Mouse (Mus musculus) thymus, postnatal 0 days (tissue): Measurements from ENCODE around the gene Spaca6. TPM values are rescaled to one million over a fixed set of nuclear protein-coding genes. Genes with fewer than 3 reads are reported as not detected.
"Not testable (repeated sequence)": the region's sequence is repeated elsewhere in the genome, so short reads cannot be mapped to it uniquely, and the experiment has no call there.

Experiments used
- DNase-seq: peaks from one replicate; pipeline ENCODE4 v3.0.0-alpha.2; 2015; ENCODE audit warnings: low spot score
- polyA plus RNA-seq: library from polyadenylated mRNA; unstranded; fragments of >200 nt; fragmentation: Nextera tagmentation; extraction: Ambion mirVana; gene quantifications from 2 replicates; pipeline ENCODE4 v1.2.1, GENCODE M21; 2015

Gene Spaca6
- polyA plus RNA-seq, 1 experiment from 2014 or later = 8.0 TPM

DNA sequence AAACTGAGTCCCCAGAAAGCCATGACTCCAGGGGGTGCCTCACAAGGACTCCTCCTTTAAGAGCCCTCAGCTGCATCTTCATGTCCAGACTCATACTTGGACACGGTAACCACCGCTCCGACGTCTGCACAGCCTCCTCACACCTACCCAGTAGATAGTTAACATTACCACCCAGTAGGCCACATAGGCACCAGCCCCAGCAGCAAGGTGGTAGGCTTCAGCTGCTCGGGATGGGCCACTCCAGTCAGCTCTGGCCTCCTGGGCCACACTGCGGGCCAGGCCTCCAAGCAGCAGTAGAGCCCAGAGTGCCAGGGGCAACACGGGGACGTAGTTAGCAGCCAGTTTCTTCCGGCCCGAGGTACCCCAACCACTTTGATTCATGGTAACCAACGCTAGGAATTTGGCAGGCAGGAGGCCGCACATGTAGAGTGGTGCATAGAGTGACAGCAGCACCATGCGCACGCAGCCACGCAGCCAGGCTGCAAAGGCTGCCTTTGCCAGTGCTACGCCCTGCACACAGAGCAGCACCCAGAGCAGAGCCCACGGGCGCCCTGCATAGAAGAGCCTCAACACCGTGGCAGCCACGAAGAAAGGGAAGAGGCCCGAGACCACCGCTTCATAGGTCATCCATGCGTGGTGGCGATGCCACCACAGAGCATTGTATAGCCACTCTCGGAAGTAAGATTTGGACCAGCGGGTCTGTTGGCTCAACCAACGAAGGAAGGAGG is 16.7 kb downstream of the Spaca6 start:
- no peak for DNase-seq

DNA sequence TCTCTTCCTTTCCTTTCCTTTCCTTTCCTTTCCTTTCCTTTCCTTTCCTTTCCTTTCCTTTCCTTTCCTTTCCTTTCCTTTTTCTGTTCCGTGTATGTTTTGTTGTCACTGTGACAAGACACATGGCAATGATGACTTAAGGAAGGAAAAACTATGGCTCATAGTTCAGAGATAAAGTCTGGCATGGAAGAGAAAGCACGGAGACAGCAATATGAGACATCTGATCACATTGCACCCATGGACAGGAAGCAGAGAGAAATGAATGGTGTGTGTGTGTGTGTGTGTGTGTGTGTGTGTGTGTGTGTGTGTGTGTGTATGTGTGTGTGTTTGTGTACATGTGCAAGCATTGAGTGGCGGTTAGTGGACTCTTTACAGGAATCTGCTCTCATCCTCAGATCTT is 17.6 kb downstream of the Spaca6 start:
- DNase-seq = not testable (repeated sequence)

DNA sequence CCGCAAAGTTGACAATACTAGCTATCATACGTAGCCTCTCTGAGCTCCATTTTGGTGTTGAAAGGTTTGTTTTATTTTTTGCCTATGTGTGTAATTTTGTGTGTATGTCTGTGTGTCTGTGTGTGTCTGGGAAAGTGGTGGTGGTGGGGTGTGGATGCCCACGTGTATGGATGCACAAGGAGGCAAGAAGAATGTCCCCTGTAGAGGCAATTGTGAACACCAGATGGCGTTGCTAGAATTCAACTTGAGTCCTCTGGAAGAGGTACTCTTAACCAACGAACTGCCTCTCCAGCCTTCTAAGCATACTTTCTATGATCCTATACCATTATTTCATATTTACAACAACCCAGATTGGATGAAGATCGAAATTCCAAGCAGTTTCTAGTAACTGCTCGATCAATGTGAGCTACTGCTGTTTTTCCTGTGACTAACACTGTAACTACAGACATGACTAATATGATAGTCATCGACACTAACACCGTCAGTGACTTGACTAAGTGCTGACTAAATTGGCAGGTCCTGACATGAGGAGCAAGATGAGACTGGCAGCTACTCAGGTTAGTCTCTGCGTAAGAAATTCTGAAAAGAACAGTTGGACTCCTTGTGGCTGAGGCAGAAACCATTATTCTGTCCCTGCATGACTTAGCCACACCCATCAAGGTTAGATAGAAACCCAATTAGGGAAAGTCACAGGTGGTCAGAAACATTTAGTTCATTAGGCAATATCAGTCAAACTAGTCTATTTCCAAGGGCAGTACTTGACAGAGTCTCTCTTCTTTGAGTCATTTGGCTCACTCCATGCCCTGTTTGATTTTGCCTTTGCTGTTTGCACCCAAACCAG is 18.4 kb downstream of the Spaca6 start:
- DNase-seq = no peak

DNA sequence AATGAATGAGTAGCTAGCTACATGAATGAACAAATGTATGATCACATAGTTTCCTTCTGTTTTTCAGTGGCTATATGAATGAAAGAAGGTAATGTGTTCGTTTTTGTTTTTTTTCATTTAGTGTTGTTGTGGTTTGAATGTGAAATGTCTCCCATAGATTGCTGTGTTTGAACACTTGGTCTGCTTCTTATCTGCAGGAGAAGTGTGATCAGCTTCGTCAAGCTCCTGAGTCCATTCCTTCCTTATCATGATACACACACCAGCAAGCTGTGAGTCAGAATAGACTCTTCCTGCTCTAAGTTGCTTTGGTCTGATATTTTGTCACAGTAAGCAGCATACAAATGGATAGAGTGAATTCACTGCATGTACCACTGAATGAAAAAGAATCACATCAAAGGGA is 22.0 kb downstream of the Spaca6 start:
- no peak for DNase-seq

DNA sequence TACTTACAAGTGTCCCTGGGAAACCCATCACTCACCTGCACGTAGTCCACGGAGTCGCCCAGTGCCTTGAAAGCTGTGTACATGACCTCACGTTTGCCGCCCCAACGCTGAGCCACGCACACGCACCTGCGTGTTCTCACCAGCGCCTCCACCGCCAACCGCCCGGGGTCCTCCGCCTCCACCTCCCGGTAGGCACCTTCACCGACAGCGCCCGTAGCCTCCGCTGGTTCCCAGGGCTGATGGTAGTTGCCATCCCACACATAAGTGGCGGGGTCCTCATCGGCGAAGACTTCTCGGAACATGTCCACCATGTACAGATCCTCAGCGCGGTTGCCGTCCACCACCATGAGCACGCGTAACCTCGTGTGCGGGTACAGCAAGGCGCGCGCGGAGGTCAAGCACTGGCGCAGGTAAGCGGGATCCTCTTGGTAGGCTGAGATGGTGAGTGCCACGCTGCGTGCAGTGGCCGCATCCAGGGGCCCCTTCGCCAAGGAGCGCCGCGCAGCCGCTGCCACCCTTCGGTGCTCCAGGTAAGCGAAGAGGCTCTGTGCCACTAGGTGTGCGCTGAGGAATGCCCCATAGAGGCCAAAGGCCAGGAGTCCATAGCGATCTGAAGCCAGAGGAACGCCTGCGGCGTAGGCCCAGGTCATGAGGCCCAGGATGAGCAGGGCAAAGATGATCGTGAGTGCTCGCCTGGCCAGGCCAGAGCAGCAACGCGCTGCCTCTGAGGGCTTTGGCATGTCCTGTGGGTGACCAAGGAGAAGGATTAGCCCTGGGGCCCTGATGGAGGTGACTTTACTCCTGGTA is 23.2 kb downstream of the Spaca6 start:
- DNase-seq = no peak

DNA sequence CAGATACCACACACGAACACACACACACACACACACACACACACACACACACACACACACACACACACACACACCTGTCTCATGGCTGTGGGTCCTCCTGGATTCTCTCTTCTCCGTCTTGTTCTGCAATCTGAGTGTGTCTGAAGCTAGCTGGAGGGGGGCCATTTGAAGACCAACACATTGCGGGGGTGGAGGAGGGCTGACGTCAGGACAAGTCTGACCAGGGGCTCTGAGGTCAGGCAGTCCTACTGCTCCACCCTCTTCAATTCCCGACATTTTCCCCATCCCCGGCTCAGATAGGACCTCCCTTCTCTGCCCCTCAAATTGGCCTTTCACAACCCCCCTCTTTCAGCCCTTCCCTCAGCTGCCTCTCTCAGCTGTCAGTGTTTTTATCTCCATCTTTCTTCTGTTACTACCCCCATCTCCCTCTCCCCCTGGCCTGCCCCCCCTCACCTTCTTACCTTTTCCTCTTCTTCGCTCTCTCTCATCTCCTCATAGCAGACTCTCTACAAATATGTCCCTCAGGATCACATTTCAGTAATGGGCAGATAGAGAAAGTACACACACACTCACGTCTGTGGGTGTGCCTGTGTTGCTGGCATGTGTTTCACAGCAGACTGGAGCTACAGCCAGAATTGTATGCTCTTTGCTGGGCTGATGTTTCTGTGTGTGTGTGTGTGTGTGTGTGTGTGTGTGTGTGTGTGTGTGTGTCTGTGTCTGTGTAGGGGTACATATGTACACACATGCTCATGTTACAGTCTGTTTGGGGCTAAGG is 28.3 kb downstream of the Spaca6 start, which contains the start of gene Has1:
Has1 (minus strand) TSS at position 142 of the 775 bp plus-strand sequence.
- no peak for DNase-seq

DNA sequence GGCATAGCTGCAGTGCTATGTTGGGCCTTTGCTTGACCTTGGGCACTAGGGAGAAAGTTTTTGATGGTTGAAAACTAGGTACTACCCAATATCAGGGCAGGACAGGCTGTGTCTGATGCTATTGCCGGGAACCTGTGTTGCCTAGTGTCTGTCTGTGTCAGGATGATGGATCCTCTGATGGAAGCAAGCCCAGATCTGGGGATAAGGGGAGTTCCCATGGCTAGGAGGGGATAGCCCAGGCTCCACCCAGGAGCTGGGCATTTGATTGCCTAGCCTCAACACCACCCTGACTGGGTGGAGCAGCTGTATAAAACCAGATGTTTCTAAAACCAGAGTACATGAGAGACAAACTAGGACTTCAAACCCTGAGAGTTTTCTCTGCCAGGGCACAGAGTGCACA is 29.7 kb downstream of the Spaca6 start:
- no peak for DNase-seq

DNA sequence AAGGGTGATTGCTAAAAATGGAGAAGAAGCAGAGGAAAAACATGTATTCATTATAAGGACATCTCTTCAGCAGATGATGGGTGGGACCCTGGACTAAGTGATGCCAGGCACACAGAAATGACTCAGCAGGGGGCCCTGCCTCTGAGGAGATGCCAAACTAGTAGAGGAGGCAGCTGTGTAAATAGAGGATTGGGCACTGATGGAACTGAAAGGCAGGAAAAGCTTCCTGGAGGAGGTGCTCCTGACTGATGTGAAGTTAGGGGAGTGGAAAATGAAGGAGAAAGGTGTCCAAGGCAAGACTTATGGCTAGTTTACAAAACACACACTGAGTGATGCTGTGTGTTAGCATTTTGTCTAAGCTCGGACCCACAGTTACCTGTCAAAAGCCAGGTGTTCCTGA is 30.5 kb downstream of the Spaca6 start:
- DNase-seq = no peak

DNA sequence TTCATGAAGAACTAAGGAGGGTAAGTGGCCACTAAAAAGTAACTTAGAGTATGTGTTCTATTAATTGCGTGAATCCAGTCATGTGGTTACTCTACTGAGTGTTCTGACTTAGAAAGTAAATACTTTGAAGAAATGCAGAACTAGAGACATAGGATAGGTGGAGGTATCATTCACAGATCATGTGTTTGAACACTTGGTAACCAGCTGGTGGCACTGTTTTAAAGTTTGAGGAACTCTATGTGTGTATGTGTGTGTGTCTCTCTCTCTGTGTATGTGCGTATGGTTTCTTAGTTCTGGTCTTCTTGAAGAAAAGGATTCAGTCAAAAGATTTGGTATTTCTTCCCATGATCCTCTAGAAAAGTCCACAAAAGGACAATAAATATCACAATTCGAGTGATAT is 33.2 kb downstream of the Spaca6 start:
- no peak for DNase-seq

DNA sequence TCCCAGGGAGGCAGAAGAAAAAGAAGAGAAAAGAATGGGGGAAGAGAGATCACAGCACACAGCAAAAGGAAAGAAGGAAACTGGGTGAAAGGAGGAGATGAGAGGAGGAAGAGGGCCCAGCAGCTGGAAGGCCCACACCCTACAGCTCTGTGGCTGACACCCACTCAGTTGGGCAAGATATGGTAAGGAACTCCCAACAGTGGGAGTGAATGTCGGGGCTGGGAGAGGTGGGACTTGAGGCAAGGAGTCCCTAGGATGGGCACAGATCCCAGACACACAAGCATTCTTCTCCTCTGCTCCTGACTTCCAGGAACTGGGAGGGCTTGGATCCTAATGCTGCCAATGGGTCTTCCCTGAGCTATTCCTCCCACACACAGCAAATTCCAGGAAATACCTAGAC is 35.4 kb downstream of the Spaca6 start:
- DNase-seq = no peak

DNA sequence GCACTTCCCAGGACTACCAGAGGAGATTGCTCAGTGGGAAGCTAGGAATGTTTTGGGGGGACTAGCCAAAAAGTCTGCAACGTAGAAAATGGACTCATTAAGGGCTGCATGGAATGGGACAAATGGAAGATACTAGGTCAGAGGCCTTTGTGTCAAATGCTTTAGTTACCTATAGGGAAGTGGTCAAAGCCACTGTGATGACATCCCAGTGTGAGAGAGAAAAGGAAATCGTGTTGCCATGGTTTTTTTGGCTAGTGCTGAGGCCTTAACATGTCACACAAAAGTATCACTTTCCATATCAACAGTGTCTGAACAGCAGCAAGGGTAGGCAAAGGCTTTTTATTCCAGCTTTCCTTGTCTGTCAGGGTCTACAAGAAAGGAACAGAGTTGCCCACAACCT is 38.2 kb downstream of the Spaca6 start:
- DNase-seq = no peak

DNA sequence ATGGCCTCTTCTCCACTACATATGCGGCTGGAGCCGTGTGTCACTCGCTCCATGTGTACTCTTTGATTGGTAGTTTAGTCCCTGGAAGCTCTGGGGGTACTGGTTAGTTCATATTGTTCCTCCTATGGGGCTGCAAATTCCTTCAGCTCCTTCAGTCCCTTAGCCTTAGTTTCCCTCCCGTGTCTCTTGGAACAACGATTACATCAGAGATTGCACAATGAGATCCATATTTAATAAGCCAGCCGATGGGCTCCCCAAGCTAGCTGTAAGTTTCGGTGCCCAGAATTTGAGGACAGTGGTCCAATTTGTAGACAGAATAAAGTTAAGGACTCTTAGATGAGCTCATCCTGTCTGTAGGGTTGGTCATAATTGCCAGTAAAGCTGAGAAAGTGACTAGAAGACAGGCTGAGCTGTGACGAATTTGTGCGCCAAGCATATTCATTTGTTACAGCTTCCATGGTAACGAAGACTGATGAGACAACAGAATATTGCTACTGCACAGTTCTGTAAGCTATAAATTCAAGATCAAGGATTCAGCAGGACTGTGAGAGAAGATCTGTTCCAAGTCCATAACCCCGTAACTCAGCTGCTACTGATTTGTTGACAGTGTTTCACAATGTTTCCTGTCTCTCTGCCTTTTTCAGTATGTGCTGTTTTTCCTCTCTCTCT is 40.0 kb downstream of the Spaca6 start:
- DNase-seq = no peak

DNA sequence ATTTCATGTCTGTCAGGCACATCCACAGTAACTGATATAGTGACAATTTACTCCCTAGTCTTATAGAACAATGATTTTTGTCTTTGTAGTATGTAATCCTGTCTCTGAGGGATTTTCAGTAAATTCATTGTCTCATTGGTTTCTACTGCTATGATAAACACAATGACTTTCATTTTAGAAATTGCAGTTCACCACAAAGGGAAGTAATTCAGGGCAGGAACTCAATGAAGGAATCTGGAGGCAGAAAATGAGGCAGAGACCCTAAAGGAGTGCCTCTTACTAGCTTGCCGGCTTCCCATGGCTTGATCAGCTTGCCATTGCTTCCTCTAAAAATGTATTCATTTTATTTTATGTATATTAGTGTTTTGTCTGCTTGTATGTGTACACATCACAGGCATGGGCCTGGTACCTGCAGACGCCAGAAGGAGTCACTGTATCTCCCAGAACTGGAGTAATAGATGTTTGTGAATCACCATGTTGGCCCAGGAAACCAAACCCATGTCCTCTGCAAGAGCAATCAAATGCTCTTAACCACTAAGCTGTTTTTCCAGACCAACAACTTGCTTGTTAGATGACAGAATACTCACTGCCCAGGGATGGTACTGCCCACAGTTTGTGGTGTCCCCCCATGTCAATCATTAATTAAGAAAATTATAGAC is 44.1 kb downstream of the Spaca6 start:
- DNase-seq = no peak

DNA sequence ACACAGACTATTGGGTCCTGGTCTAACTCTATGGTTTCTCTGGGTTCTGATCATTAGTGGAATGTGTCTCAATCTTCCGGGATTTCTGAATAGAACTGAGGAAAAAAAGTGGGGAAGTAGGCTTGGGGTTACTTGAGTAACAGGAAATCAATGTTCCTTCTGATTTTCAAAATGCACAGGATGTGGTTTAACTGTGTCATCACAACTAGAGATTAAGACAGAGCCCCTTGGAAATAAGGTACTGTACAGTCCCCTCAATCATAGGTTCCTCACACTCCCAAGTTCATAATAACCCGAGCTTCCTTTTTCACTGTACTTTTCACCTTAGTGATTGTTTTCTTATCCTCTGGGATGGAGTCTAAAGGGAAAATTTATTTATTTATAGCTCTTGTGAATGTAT is 44.7 kb downstream of the Spaca6 start:
- DNase-seq = no peak

DNA sequence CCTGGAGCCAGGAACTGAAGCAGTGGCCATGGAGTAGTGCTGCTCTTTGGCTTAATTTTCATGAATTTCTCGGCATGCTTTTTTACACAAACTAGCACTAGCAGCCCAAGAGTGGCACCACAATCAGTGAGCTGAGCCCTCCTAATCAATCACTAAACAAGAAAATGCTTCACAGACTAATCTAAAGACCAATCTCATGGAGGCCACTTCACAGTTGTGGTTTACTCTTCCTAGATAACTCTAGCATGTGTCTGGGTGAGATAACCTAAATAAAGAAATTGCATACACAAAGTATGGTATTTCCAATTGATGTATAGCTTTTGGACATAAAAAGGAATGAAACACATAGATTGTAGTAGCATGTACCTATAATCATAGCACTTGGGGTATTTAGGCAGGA is 52.4 kb downstream of the Spaca6 start:
- DNase-seq = no peak

DNA sequence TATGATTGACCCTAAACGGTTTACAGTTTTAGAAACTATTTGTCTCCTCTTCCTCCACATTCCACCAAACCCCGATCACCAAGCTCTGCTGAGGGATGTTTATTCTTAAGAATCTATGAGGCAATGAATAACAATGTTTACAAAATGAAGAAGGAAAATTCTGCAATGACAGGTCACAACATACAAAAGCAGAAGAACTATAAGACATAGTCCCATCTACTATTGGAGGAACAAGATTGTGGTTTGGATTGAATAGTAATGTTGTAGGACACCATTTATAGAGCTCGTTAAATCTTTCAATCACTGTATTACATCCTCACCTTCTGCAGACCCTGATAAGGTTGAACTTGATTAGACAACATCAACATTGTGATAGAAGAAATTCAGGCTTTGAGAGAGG is 55.7 kb downstream of the Spaca6 start:
- DNase-seq = no peak

DNA sequence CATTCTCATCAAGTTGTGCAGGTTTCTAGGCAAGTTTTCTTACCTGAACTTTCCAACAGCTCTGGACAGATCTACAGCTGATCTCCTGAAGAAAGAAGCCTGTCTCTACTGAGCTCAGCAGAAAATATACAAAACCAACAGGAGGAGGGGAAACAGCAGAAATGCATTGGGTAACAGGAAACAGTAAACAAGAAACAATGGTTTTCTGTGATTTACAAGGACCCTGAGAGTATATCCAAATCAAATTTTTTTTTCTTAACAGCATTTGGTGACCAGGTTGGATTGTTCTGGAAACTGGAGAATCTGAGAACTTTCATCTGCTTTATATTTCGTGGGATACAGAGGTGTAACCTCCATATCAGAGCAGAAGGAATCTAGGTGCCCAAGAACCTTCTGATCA is 56.9 kb downstream of the Spaca6 start, which contains the start of gene Fpr1:
Fpr1 (minus strand) TSS at position 101 of the 400 bp plus-strand sequence.
- DNase-seq = no peak

DNA sequence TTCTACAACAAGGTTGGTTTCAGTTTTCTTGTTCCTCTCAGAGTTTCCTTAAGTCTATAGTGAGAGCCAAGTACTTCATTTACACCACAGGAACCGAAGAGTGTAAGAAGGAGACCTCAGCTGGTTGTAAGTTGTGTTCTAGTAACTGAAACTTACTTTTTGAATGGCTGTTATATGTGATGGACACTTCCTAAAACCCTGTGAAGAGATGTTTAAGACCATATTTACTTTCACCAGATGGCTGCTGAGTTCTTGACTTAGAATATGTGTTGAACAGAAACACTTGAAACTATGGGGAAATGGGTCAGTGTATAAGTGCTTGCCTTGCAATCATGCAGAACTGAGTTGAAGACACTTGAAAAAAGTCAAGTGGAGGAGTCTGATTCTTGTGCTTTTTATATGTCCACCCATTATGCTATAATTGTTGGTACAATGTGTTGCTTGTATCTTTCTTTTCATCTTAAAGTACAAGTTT is 60.9 kb downstream of the Spaca6 start, which contains the start of the genes Fpr2 and Fpr3:
Fpr2 (plus strand) TSS at position 51 of the 475 bp plus-strand sequence.
Fpr3 (plus strand) TSS at position 79 of the 475 bp plus-strand sequence.
- DNase-seq = no peak

DNA sequence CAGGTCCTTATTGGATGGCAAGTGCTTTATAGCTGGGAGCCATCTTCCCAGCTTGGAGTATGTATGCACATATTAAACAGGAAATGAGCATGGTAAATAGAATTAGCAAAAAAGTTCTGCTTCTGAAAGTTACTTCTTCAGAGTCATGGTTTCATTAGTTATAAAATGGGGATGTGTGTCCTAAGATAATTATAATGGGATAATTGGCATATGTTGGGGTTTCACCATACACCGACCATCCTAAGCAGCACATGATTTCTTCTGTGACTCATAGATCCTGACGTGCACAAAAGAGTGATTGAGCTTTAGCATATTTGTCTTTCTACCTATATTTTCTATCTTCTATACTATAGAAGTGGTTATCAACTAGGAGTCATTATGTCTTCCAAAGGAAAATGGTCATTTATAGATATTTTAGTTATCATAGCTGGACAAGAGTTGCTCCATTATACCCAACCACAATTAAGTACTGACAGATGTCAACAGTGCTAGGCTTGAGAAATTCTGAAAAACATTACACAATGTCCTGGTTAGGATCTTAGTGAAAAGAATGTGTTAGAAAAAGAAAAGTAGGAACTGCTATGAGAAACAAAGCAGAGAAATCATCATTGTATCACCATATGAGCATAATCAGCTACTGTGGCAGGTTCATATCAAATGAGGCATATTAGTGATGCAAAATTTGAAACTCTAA is 62.9 kb downstream of the Spaca6 start:
- no peak for DNase-seq
